Mouse (Mus musculus) intestine, postnatal 0 days (tissue): ENCODE measurements around the gene Glb1. TPM values are rescaled to one million over a fixed set of nuclear protein-coding genes. Genes with fewer than 3 reads are reported as not detected.

Source experiments
- ATAC-seq: fragments of 200-750 bp; cut with Nextera tagmentation; 2 replicates; pipeline ENCODE4 v1.8.0; 2017; ENCODE audit warnings: mild to moderate bottlenecking, moderate TSS enrichment, moderate library complexity
- H3K27ac ChIP-seq: fragments of 300-500 bp; sonication (generic); 2 replicates; pipeline ENCODE4 v1.5.1; 2014; ENCODE audit warnings: mild to moderate bottlenecking, low read depth, low read length, moderate library complexity
- H3K27me3 ChIP-seq: fragments of 300-500 bp; sonication (generic); replicated peaks from 2 replicates; pipeline ENCODE4 v1.6.1; 2014; ENCODE audit warnings: low read length, mixed read lengths; ENCODE audit not compliant: control insufficient read depth, insufficient read depth
- H3K36me3 ChIP-seq: fragments of 300-500 bp; sonication (generic); 2 replicates; pipeline ENCODE4 v1.6.1; 2014; ENCODE audit warnings: mild to moderate bottlenecking, moderate library complexity; ENCODE audit not compliant: control insufficient read depth, insufficient read depth
- H3K4me1 ChIP-seq: fragments of 300-500 bp; sonication (generic); replicated peaks from 2 replicates; pipeline ENCODE4 v1.6.1; 2014; ENCODE audit warnings: antibody characterized with exemption, low read length, mixed read lengths; ENCODE audit not compliant: control insufficient read depth, insufficient read depth
- H3K4me2 ChIP-seq: fragments of 300-500 bp; sonication (generic); replicated peaks from 2 replicates; pipeline ENCODE4 v1.6.1; 2014; ENCODE audit warnings: low read depth, mild to moderate bottlenecking, moderate library complexity
- H3K4me3 ChIP-seq: fragments of 300-500 bp; sonication (generic); 2 replicates; pipeline ENCODE4 v1.5.1; 2014; ENCODE audit warnings: low read depth, low read length
- H3K9ac ChIP-seq: fragments of 300-500 bp; sonication (generic); 2 replicates; pipeline ENCODE4 v1.6.1; 2014; ENCODE audit warnings: mild to moderate bottlenecking, low read depth, low read length
- H3K9me3 ChIP-seq: fragments of 300-500 bp; sonication (generic); 2 replicates; pipeline ENCODE4 v1.6.1; 2016; ENCODE audit warnings: mixed run types; ENCODE audit not compliant: control insufficient read depth
- CTCF ChIP-seq: sonication (generic); IDR thresholded peaks from 2 replicates; pipeline ENCODE4 v1.5.1; 2016; ENCODE audit warnings: low read depth, mild to moderate bottlenecking, control low read depth, antibody characterized with exemption, moderate library complexity
- WGBS: fragments of 180-500 bp; shearing (Covaris S2); extraction: QIAGEN DNeasy Blood & Tissue Kit; methylation state at CpG from one replicate; pipeline ENCODE4 v1.1.7; 2014; 5-methylcytosine and 5-hydroxymethylcytosine counted together
- polyA plus RNA-seq: library from polyadenylated mRNA; unstranded; fragments of >200 nt; fragmentation: Nextera tagmentation; extraction: Ambion mirVana; gene quantifications from 2 replicates; pipeline ENCODE4 v1.2.1, GENCODE M21; 2015

Gene Glb1
- polyA plus RNA-seq, 1 experiment from 2014 or later: 491 TPM

GRCm38 (mm10) chr9:114446887-114447286, 46.0 kb downstream of the Glb1 start:
- ATAC-seq: no peak
- no peak for TF ChIP-seq CTCF
- Histone ChIP-seq H3K27ac (no peak overlapping the region), H3K9ac (no peak overlapping the region), H3K4me1 (no peaks in the 10 kb centered on the region), H3K4me3 (no peak overlapping the region), H3K36me3 (peaks cover 13% of the 10 kb centered on the region; the same call in 1 of the 2 replicates), H3K27me3 (no peaks in the 10 kb centered on the region), H3K9me3 (no peaks in the 10 kb centered on the region), H3K4me2 (no peak overlapping the region)
- 95% methylated on average over 8 of the region's 8 CpGs for WGBS

DNA sequence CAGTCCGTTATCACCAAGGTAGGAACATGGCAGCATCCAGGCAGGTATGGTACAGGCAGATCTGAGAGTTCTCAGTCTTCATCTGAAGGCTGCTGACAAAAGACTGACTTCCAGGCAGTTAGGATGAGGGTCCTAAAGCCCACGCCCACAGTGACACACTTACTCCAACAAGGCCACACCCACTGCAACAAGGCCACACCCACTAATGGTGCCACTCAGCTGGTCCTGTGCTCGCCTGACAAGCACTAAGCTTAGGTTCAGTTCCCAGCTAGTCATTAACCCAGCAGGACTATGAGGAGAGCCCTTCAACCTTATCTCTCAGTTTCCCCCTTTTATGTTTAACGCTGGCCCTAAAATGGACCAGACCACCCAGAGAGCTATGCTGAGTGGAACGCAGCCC, 47.8 kb downstream of the Glb1 start:
- no peak for TF ChIP-seq CTCF
- H3K4me3 ChIP-seq: no peak overlapping the region
- H3K27me3 ChIP-seq: no peaks in the 10 kb centered on the region
- WGBS: 66% methylated on average over 5 of the region's 5 CpGs
- H3K27ac ChIP-seq: no peak overlapping the region
- H3K4me1 ChIP-seq: no peaks in the 10 kb centered on the region
- no peak overlapping the region for H3K9ac ChIP-seq
- H3K36me3 ChIP-seq: peaks cover 18% of the 10 kb centered on the region; the same call in 1 of the 2 replicates
- ATAC-seq: no peak
- no peak overlapping the region for H3K4me2 ChIP-seq
- H3K9me3 ChIP-seq: no peaks in the 10 kb centered on the region

GRCm38 (mm10) chr9:114449120-114449754, 48.4 kb downstream of the Glb1 start:
- Histone ChIP-seq H3K9ac (no peak overlapping the region), H3K27me3 (no peaks in the 10 kb centered on the region), H3K27ac (no peak overlapping the region), H3K36me3 (peaks cover 18% of the 10 kb centered on the region; the same call in 1 of the 2 replicates), H3K9me3 (no peaks in the 10 kb centered on the region), H3K4me3 (no peak overlapping the region), H3K4me1 (no peaks in the 10 kb centered on the region), H3K4me2 (no peak overlapping the region)
- WGBS: 84% methylated on average over 13 of the region's 13 CpGs
- no peak for ATAC-seq
- no peak for TF ChIP-seq CTCF

DNA sequence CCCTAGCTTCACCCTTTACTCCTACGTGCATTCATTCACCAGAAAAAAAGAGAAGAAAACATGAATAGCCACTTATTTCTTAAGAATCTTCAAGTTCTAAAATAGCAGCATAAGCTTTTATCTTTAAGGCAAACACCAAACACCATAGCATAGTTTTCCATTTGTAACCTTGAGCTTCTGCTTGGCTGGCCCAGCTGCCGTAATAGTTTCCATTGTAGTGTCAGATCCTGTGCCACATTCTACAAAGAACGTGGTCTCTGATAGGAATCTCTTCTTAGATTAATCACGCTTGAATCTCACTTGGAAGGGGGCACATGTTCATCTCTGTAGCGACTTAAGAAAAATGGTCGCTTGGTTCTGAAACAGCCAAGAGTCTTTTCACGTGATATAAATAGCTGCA, 50.7 kb downstream of the Glb1 start:
- Histone ChIP-seq H3K4me2 (no peak overlapping the region), H3K4me3 (no peak overlapping the region), H3K9me3 (no peaks in the 10 kb centered on the region), H3K4me1 (no peaks in the 10 kb centered on the region), H3K27ac (no peak overlapping the region), H3K27me3 (no peaks in the 10 kb centered on the region), H3K9ac (no peak overlapping the region), H3K36me3 (peaks cover 39% of the 10 kb centered on the region)
- ATAC-seq: no peak
- WGBS: 86% methylated on average over 7 of the region's 7 CpGs
- TF ChIP-seq CTCF: no peak

DNA sequence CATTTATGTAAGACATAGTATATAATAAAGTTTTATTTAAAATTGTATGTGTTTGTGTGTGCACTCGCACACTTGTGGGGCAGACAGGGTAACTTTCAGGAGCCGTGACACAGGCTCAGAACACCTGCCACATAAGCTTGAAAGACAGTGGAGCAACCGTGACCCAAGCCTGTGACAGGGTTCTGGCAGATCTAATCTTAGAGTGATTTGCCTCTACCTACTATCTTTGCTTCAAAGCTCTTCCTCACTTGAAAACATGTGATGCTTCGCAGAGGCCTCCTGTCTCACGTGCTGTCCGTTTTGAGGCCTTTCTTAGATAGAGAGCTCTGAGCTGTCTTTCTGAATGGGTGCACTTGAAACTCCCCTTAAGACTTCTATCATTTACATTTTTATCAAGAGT, 51.5 kb downstream of the Glb1 start:
- no peak overlapping the region for H3K9ac ChIP-seq
- no peak overlapping the region for H3K4me2 ChIP-seq
- TF ChIP-seq CTCF: no peak
- H3K4me1 ChIP-seq: no peaks in the 10 kb centered on the region
- ATAC-seq: no peak
- no peaks in the 10 kb centered on the region for H3K9me3 ChIP-seq
- 89% methylated on average over 6 of the region's 6 CpGs for WGBS
- H3K27ac ChIP-seq: no peak overlapping the region
- H3K4me3 ChIP-seq: no peak overlapping the region
- H3K36me3 ChIP-seq: peaks cover 47% of the 10 kb centered on the region
- no peaks in the 10 kb centered on the region for H3K27me3 ChIP-seq

DNA sequence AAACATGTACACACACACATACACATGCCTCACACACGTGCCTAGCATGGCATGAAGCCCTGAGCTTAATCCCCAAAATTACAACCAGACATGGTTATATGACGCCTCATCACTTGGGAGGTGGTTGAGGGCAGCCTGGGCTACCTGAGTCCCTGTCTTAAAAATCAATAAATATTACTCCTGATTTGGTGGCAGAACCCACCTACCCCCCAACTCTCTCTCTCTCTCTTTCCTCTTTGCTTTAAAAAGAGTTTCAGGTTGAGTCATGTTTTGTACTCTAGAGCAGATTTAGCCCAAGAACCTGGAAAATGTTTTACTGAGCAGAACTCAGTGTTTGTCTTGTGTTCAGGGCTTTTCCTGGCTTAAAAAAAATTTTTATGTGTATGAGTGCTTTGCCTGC, 54.5 kb downstream of the Glb1 start:
- H3K9me3 ChIP-seq: no peaks in the 10 kb centered on the region
- no peak for ATAC-seq
- 85% methylated on average over 2 of the region's 2 CpGs for WGBS
- no peaks in the 10 kb centered on the region for H3K4me1 ChIP-seq
- H3K36me3 ChIP-seq: peaks cover 66% of the 10 kb centered on the region
- H3K4me2 ChIP-seq: no peak overlapping the region
- no peaks in the 10 kb centered on the region for H3K27me3 ChIP-seq
- H3K4me3 ChIP-seq: no peak overlapping the region
- H3K9ac ChIP-seq: no peak overlapping the region
- no peak for TF ChIP-seq CTCF
- no peak overlapping the region for H3K27ac ChIP-seq
